Mouse (Mus musculus) neural tube, embryonic 12.5 days (tissue): ENCODE results near the gene 4930578G10Rik. TPM values are rescaled to one million over a fixed set of nuclear protein-coding genes. Genes with fewer than 3 reads are reported as not detected.

ENCODE experiments used
- ATAC-seq: fragments of 200-750 bp; cut with Nextera tagmentation; 2 replicates; pipeline ENCODE4 v1.8.0; 2017; ENCODE audit warnings: low read depth, mild to moderate bottlenecking, moderate TSS enrichment, moderate library complexity; ENCODE audit not compliant: low FRiP score
- H3K27ac ChIP-seq: fragments of 300-500 bp; sonication (generic); 2 replicates; pipeline ENCODE4 v1.5.1; 2016
- H3K27me3 ChIP-seq: fragments of 300-500 bp; sonication (generic); replicated peaks from 2 replicates; pipeline ENCODE4 v1.6.1; 2016; ENCODE audit warnings: mild to moderate bottlenecking
- H3K36me3 ChIP-seq: fragments of 300-500 bp; sonication (generic); 2 replicates; pipeline ENCODE4 v1.6.1; 2016; ENCODE audit warnings: mild to moderate bottlenecking
- H3K4me1 ChIP-seq: fragments of 300-500 bp; sonication (generic); 2 replicates; pipeline ENCODE4 v1.6.1; 2016
- H3K4me2 ChIP-seq: fragments of 300-500 bp; sonication (generic); replicated peaks from 2 replicates; pipeline ENCODE4 v1.6.1; 2016; ENCODE audit warnings: mild to moderate bottlenecking
- H3K4me3 ChIP-seq: fragments of 300-500 bp; sonication (generic); 2 replicates; pipeline ENCODE4 v1.5.1; 2016
- H3K9ac ChIP-seq: fragments of 300-500 bp; sonication (generic); 2 replicates; pipeline ENCODE4 v1.6.1; 2016; ENCODE audit warnings: mild to moderate bottlenecking
- H3K9me3 ChIP-seq: fragments of 300-500 bp; sonication (generic); 2 replicates; pipeline ENCODE4 v1.6.1; 2016; ENCODE audit warnings: mild to moderate bottlenecking
- WGBS: fragments of 180-500 bp; shearing (Covaris S2); methylation state at CpG from one replicate; pipeline ENCODE4 v1.1.7; 2016; 5-methylcytosine and 5-hydroxymethylcytosine counted together
- polyA plus RNA-seq: library from polyadenylated mRNA; unstranded; fragments of >200 nt; fragmentation: Nextera tagmentation; extraction: Ambion mirVana; gene quantifications from 2 replicates; pipeline ENCODE4 v1.2.1, GENCODE M21; 2016

The 4930578G10Rik gene
- polyA plus RNA-seq, 1 experiment from 2014 or later: 1.5 TPM

GRCm38 (mm10) chr4:42876586-42877291, 141.4 kb downstream of the 4930578G10Rik start:
- Histone ChIP-seq H3K4me3 (no peak overlapping the region), H3K4me1 (no peaks in the 10 kb centered on the region), H3K27ac (no peak overlapping the region), H3K9ac (no peak overlapping the region), H3K9me3 (no peaks in the 10 kb centered on the region), H3K4me2 (no peak overlapping the region), H3K36me3 (no peaks in the 10 kb centered on the region), H3K27me3 (no peaks in the 10 kb centered on the region)
- ATAC-seq: peak; percentile 63; the same call in 1 of the 2 replicates
- WGBS: 38% methylated on average over 5 of the region's 5 CpGs

GRCm38 (mm10) chr4:42877657-42878056, 142.3 kb downstream of the 4930578G10Rik start:
- Histone ChIP-seq H3K9ac (no peak overlapping the region), H3K4me3 (no peak overlapping the region), H3K4me2 (no peak overlapping the region), H3K27ac (no peak overlapping the region), H3K4me1 (no peaks in the 10 kb centered on the region), H3K36me3 (no peaks in the 10 kb centered on the region), H3K9me3 (no peaks in the 10 kb centered on the region), H3K27me3 (no peaks in the 10 kb centered on the region)
- ATAC-seq: no peak
- WGBS: 84% methylated on average over 2 of the region's 2 CpGs

- WGBS: 88% methylated on average over 16 of the region's 16 CpGs
- H3K4me2 ChIP-seq: no peak overlapping the region
- H3K9ac ChIP-seq: no peak overlapping the region
- H3K9me3 ChIP-seq: no peaks in the 10 kb centered on the region
- no peak overlapping the region for H3K4me3 ChIP-seq
- no peak for ATAC-seq
- H3K27me3 ChIP-seq: no peaks in the 10 kb centered on the region
- H3K4me1 ChIP-seq: no peaks in the 10 kb centered on the region
- H3K36me3 ChIP-seq: no peaks in the 10 kb centered on the region
- H3K27ac ChIP-seq: no peak overlapping the region
Observed at GRCm38 (mm10) chr4:42879829-42880676, 144.7 kb downstream of the 4930578G10Rik start.

- Histone ChIP-seq H3K4me2 (no peak overlapping the region), H3K4me1 (no peaks in the 10 kb centered on the region), H3K27me3 (no peaks in the 10 kb centered on the region), H3K9me3 (no peaks in the 10 kb centered on the region), H3K9ac (no peak overlapping the region), H3K27ac (no peak overlapping the region), H3K36me3 (no peaks in the 10 kb centered on the region), H3K4me3 (no peak overlapping the region)
- no peak for ATAC-seq
- WGBS: 65% methylated on average over 1 of the region's 1 CpGs
Observed at GRCm38 (mm10) chr4:42880677-42880948, 145.3 kb downstream of the 4930578G10Rik start.

- Histone ChIP-seq H3K4me1 (no peaks in the 10 kb centered on the region), H3K4me3 (no peak overlapping the region), H3K9ac (no peak overlapping the region), H3K9me3 (no peaks in the 10 kb centered on the region), H3K27me3 (no peaks in the 10 kb centered on the region), H3K27ac (no peak overlapping the region), H3K4me2 (no peak overlapping the region), H3K36me3 (no peaks in the 10 kb centered on the region)
- 89% methylated on average over 6 of the region's 6 CpGs for WGBS
- no peak for ATAC-seq
Observed at GRCm38 (mm10) chr4:42886926-42887325, 151.6 kb downstream of the 4930578G10Rik start.

GRCm38 (mm10) chr4:42888806-42889205, 153.5 kb downstream of the 4930578G10Rik start:
- Histone ChIP-seq H3K9ac (no peak overlapping the region), H3K27me3 (no peaks in the 10 kb centered on the region), H3K4me2 (no peak overlapping the region), H3K9me3 (no peaks in the 10 kb centered on the region), H3K4me3 (no peak overlapping the region), H3K27ac (no peak overlapping the region), H3K36me3 (no peaks in the 10 kb centered on the region), H3K4me1 (no peaks in the 10 kb centered on the region)
- ATAC-seq: no peak
- 92% methylated on average over 6 of the region's 6 CpGs for WGBS

GRCm38 (mm10) chr4:42891176-42891575, 155.8 kb downstream of the 4930578G10Rik start:
- Histone ChIP-seq H3K4me3 (no peak overlapping the region), H3K36me3 (no peaks in the 10 kb centered on the region), H3K4me1 (no peaks in the 10 kb centered on the region), H3K4me2 (no peak overlapping the region), H3K27ac (no peak overlapping the region), H3K9me3 (no peaks in the 10 kb centered on the region), H3K27me3 (no peaks in the 10 kb centered on the region), H3K9ac (no peak overlapping the region)
- 70% methylated on average over 7 of the region's 7 CpGs for WGBS
- ATAC-seq: no peak

GRCm38 (mm10) chr4:42895118-42895517, 159.8 kb downstream of the 4930578G10Rik start:
- Histone ChIP-seq H3K9ac (no peak overlapping the region), H3K9me3 (no peaks in the 10 kb centered on the region), H3K4me3 (no peak overlapping the region), H3K27me3 (no peaks in the 10 kb centered on the region), H3K27ac (no peak overlapping the region), H3K36me3 (no peaks in the 10 kb centered on the region), H3K4me2 (no peak overlapping the region), H3K4me1 (no peaks in the 10 kb centered on the region)
- 65% methylated on average over 7 of the region's 7 CpGs for WGBS
- ATAC-seq: no peak

Other genes with a start within 250 kb of the 4930578G10Rik start
- gene Fam205a2, start 207.4 kb upstream of the 4930578G10Rik start, polyA plus RNA-seq: 0.20 TPM in 1 of 2 replicates, not detected in the other
- not detected in 2 replicates for gene Gm10591, start 123.3 kb upstream of the 4930578G10Rik start, polyA plus RNA-seq
- gene Gm2564, start 105.8 kb upstream of the 4930578G10Rik start, polyA plus RNA-seq: not detected in 2 replicates
- not detected in 2 replicates for gene Ccl27b, start 80.3 kb upstream of the 4930578G10Rik start, polyA plus RNA-seq
- not detected in 2 replicates for gene Il11ra2, start 73.7 kb upstream of the 4930578G10Rik start, polyA plus RNA-seq
- 0.36 TPM in 1 of 2 replicates, not detected in the other for gene Ccl19, start 21.0 kb downstream of the 4930578G10Rik start, polyA plus RNA-seq
- gene Ccl21a, start 38.4 kb downstream of the 4930578G10Rik start, polyA plus RNA-seq: 0.95 and 0.99 TPM in 2 replicates
- 0.05 and 0.14 TPM in 2 replicates for gene Fam205a1, start 118.3 kb downstream of the 4930578G10Rik start, polyA plus RNA-seq
- gene Gm12394, start 121.2 kb downstream of the 4930578G10Rik start, polyA plus RNA-seq: 0.80 and 0.82 TPM in 2 replicates
- gene Fam205c, start 138.7 kb downstream of the 4930578G10Rik start, polyA plus RNA-seq: 2.5 and 2.6 TPM in 2 replicates
- 10.9 and 11.4 TPM in 2 replicates for gene Phf24, start 181.1 kb downstream of the 4930578G10Rik start, polyA plus RNA-seq
- 29.0 and 33.6 TPM in 2 replicates for gene Dnajb5, start 214.3 kb downstream of the 4930578G10Rik start, polyA plus RNA-seq
- 0.46 and 0.93 TPM in 2 replicates for gene 1700022I11Rik, start 234.1 kb downstream of the 4930578G10Rik start, polyA plus RNA-seq